Mouse (Mus musculus) MEL (cell line): ENCODE results near the gene Ttll11. TPM values are rescaled to one million over a fixed set of nuclear protein-coding genes. Genes with fewer than 3 reads are reported as not detected.

ENCODE experiments used
- DNase-seq: peaks from one replicate; pipeline ENCODE4 v3.0.0; 2011; ENCODE audit warnings: low read depth, low spot score
- H3K27ac ChIP-seq: 2 replicates; pipeline ENCODE4 v1.5.1; 2012; ENCODE audit warnings: low read depth, mild to moderate bottlenecking, control low read depth, low read length, moderate library complexity; ENCODE audit not compliant: control insufficient read depth
- H3K27me3 ChIP-seq, 2 experiments: fragments of 150-350 bp in 1 of 2; sonication (generic) in 1 of 2; 2 replicates each; pipeline ENCODE4 v1.6.1; 2012; ENCODE audit warnings: low read length in 2 of 2, mild to moderate bottlenecking in 2 of 2, improper control_type of control experiment in 1 of 2, moderate library complexity in 1 of 2; ENCODE audit not compliant: insufficient read depth in 2 of 2, control insufficient read depth in 1 of 2
- H3K36me3 ChIP-seq, 2 experiments: 2 replicates each; pipeline ENCODE4 v1.6.1; 2012 to 2014; ENCODE audit warnings: low read length in 2 of 2, improper control_type of control experiment in 1 of 2, inconsistent platforms in 1 of 2, mild to moderate bottlenecking in 1 of 2; ENCODE audit not compliant: insufficient read depth in 2 of 2, control insufficient read depth in 1 of 2
- H3K4me1 ChIP-seq, 2 experiments: fragments of 150-350 bp in 1 of 2; sonication (generic) in 1 of 2; 2 replicates each; pipeline ENCODE4 v1.6.1; 2012; ENCODE audit warnings: low read length in 2 of 2, improper control_type of control experiment in 1 of 2, mild to moderate bottlenecking in 1 of 2; ENCODE audit not compliant: insufficient read depth in 2 of 2, control insufficient read depth in 1 of 2
- H3K4me3 ChIP-seq, 2 experiments: fragments of 150-350 bp in 1 of 2; sonication (generic) in 1 of 2; 2 replicates each; pipeline ENCODE4 v1.5.1; 2012; ENCODE audit warnings: low read depth in 2 of 2, low read length in 2 of 2, mild to moderate bottlenecking in 2 of 2, moderate library complexity in 2 of 2, control low read depth in 1 of 2, improper control_type of control experiment in 1 of 2; ENCODE audit not compliant: control insufficient read depth in 1 of 2, insufficient read depth in 1 of 2
- H3K79me2 ChIP-seq: 2 replicates; pipeline ENCODE4 v1.6.1; 2012; ENCODE audit warnings: mild to moderate bottlenecking, low read length, moderate library complexity; ENCODE audit not compliant: control insufficient read depth, poor library complexity, insufficient read depth
- H3K9ac ChIP-seq: 2 replicates; pipeline ENCODE4 v1.6.1; 2012; ENCODE audit warnings: low read depth, mild to moderate bottlenecking, control low read depth, low read length, moderate library complexity; ENCODE audit not compliant: control insufficient read depth, poor library complexity, severe bottlenecking
- H3K9me3 ChIP-seq: fragments of 150-350 bp; sonication (generic); replicated peaks from 2 replicates; pipeline ENCODE4 v1.6.1; 2012; ENCODE audit warnings: mild to moderate bottlenecking, low read length, improper control_type of control experiment, moderate library complexity; ENCODE audit not compliant: insufficient read depth
- BHLHE40 ChIP-seq: IDR thresholded peaks from 2 replicates; pipeline ENCODE4 v1.6.1; 2012; ENCODE audit warnings: low read depth, mild to moderate bottlenecking, inconsistent platforms, low read length, improper control_type of control experiment, borderline replicate concordance
- CHD2 ChIP-seq: IDR thresholded peaks from 2 replicates; pipeline ENCODE4 v1.6.1; 2011; ENCODE audit warnings: low read length, improper control_type of control experiment
- E2F4 ChIP-seq: IDR thresholded peaks from 2 replicates; pipeline ENCODE4 v1.6.1; 2011; ENCODE audit warnings: low read depth, low read length, improper control_type of control experiment, borderline replicate concordance
- ELF1 ChIP-seq: IDR thresholded peaks from 2 replicates; pipeline ENCODE4 v1.6.1; 2014; ENCODE audit warnings: low read depth, mild to moderate bottlenecking, inconsistent platforms, low read length, improper control_type of control experiment, moderate library complexity
- EP300 ChIP-seq, 2 experiments: IDR thresholded peaks; 2 replicates each; pipeline ENCODE4 v1.6.1; 2011; ENCODE audit warnings: improper control_type of control experiment in 2 of 2, low read length in 2 of 2, low read depth in 1 of 2, mild to moderate bottlenecking in 1 of 2
- ETS1 ChIP-seq: IDR thresholded peaks from 2 replicates; pipeline ENCODE4 v1.6.1; 2012; ENCODE audit warnings: low read depth, mild to moderate bottlenecking, inconsistent platforms, low read length, improper control_type of control experiment, moderate library complexity
- GABPA ChIP-seq: IDR thresholded peaks from 2 replicates; pipeline ENCODE4 v1.6.1; 2012; ENCODE audit warnings: low read depth, mild to moderate bottlenecking, inconsistent platforms, low read length, improper control_type of control experiment, moderate library complexity
- KAT2A ChIP-seq: conservative IDR thresholded peaks from 2 replicates; pipeline ENCODE4 v1.6.1; 2012; ENCODE audit warnings: low read depth, low read length, improper control_type of control experiment, inconsistent platforms
- MAX ChIP-seq: IDR thresholded peaks from 2 replicates; pipeline ENCODE4 v1.6.1; 2011; ENCODE audit warnings: low read length, improper control_type of control experiment
- MAZ ChIP-seq: IDR thresholded peaks from 2 replicates; pipeline ENCODE4 v1.6.1; 2012; ENCODE audit warnings: low read depth, mild to moderate bottlenecking, inconsistent platforms, low read length, improper control_type of control experiment
- MEF2A ChIP-seq: IDR thresholded peaks from 2 replicates; pipeline ENCODE4 v1.6.1; 2014; ENCODE audit warnings: low read depth, mild to moderate bottlenecking, inconsistent platforms, low read length, improper control_type of control experiment; ENCODE audit not compliant: poor library complexity, insufficient replicate concordance, severe bottlenecking; ENCODE audit errors: extremely low read depth
- MXI1 ChIP-seq: IDR thresholded peaks from 2 replicates; pipeline ENCODE4 v1.6.1; 2011; ENCODE audit warnings: mild to moderate bottlenecking, low read depth, low read length, improper control_type of control experiment
- MYB ChIP-seq: IDR thresholded peaks from 2 replicates; pipeline ENCODE4 v1.6.1; 2011; ENCODE audit warnings: mild to moderate bottlenecking, low read depth, low read length, improper control_type of control experiment
- MYC ChIP-seq: IDR thresholded peaks from 2 replicates; pipeline ENCODE4 v1.6.1; 2011; ENCODE audit warnings: low read depth, mild to moderate bottlenecking, low read length, improper control_type of control experiment, moderate library complexity
- NELFE ChIP-seq: IDR thresholded peaks from 2 replicates; pipeline ENCODE4 v1.6.1; 2011; ENCODE audit warnings: low read depth, low read length, improper control_type of control experiment
- POLR2A ChIP-seq, 2 experiments: IDR thresholded peaks; 2 replicates each; pipeline ENCODE4 v1.6.1; 2011 to 2012; ENCODE audit warnings: low read length in 2 of 2, mild to moderate bottlenecking in 2 of 2, control low read depth in 1 of 2, improper control_type of control experiment in 1 of 2, low read depth in 1 of 2, moderate library complexity in 1 of 2; ENCODE audit not compliant: control insufficient read depth in 1 of 2, insufficient read depth in 1 of 2, poor library complexity in 1 of 2
- POLR2AphosphoS2 ChIP-seq: IDR thresholded peaks from 2 replicates; pipeline ENCODE4 v1.6.1; 2011; ENCODE audit warnings: low read length, improper control_type of control experiment
- RCOR1 ChIP-seq: IDR thresholded peaks from 2 replicates; pipeline ENCODE4 v1.6.1; 2012; ENCODE audit warnings: low read depth, mild to moderate bottlenecking, inconsistent platforms, low read length, improper control_type of control experiment
- TAL1 ChIP-seq: IDR thresholded peaks from 2 replicates; pipeline ENCODE4 v1.6.1; 2012; ENCODE audit warnings: mild to moderate bottlenecking, inconsistent platforms, low read length, moderate library complexity, mixed read lengths
- TBP ChIP-seq: IDR thresholded peaks from 2 replicates; pipeline ENCODE4 v1.8.0; 2011; ENCODE audit warnings: low read depth, low read length, improper control_type of control experiment
- TCF12 ChIP-seq: IDR thresholded peaks from 2 replicates; pipeline ENCODE4 v1.6.1; 2014; ENCODE audit warnings: low read depth, mild to moderate bottlenecking, inconsistent platforms, low read length, improper control_type of control experiment, moderate library complexity
- USF2 ChIP-seq, 2 experiments: IDR thresholded peaks; 2 replicates each; pipeline ENCODE4 v1.6.1; 2011 to 2012; ENCODE audit warnings: improper control_type of control experiment in 2 of 2, low read length in 2 of 2, borderline replicate concordance in 1 of 2, inconsistent platforms in 1 of 2, low read depth in 1 of 2, mild to moderate bottlenecking in 1 of 2; ENCODE audit not compliant: insufficient read depth in 1 of 2
- ZMIZ1 ChIP-seq: IDR thresholded peaks from 2 replicates; pipeline ENCODE4 v1.6.1; 2012; ENCODE audit warnings: low read depth, mild to moderate bottlenecking, inconsistent platforms, low read length, improper control_type of control experiment, moderate library complexity
- ZNF384 ChIP-seq: IDR thresholded peaks from 2 replicates; pipeline ENCODE4 v1.6.1; 2012; ENCODE audit warnings: low read depth, mild to moderate bottlenecking, inconsistent platforms, low read length, improper control_type of control experiment
- polyA plus RNA-seq, 2 experiments: library from polyadenylated mRNA; stranded (reverse) in 1 of 2; unstranded in 1 of 2; fragments of >175 nt in 1 of 2; fragments of >200 nt in 1 of 2; gene quantifications; 2 replicates each; pipeline versions ENCODE4 v1.2.1 to v1.2.4; 2012; ENCODE audit warnings: low replicate concordance in 2 of 2, low read depth in 1 of 2; ENCODE audit not compliant: insufficient read length in 2 of 2, insufficient read depth in 1 of 2, missing spikeins in 1 of 2
- total RNA-seq: library from RNA; depleted of rRNA; stranded (reverse); fragments of 300-350 nt; gene quantifications from 2 replicates; pipeline ENCODE4 v1.2.3, GENCODE M21; 2012

Gene Ttll11
- total and polyA plus RNA-seq, 3 experiments: 1.2 to 2.5 TPM; not detected in 1

- DNase-seq: no peak
- Histone ChIP-seq H3K9ac (no peak overlapping the region), H3K79me2 (no peaks in the 10 kb centered on the region), H3K4me3 (no peak overlapping the region), H3K27ac (no peak overlapping the region), H3K27me3 (no peaks in the 10 kb centered on the region), H3K4me1 (no peaks in the 10 kb centered on the region), H3K9me3 (no peaks in the 10 kb centered on the region), H3K36me3 (no peaks in the 10 kb centered on the region)
- TF ChIP-seq E2F4 (no peak), BHLHE40 (peak; percentile 51; the same call in 1 of the 2 replicates)
These were observed 167.7 kb downstream of the Ttll11 start for GRCm38 (mm10) chr2:35811801-35812560.

GRCm38 (mm10) chr2:35810027-35810426, 169.7 kb downstream of the Ttll11 start:
- no peak overlapping the region for H3K4me3 ChIP-seq
- no peaks in the 10 kb centered on the region for H3K27me3 ChIP-seq
- no peaks in the 10 kb centered on the region for H3K79me2 ChIP-seq
- no peaks in the 10 kb centered on the region for H3K9me3 ChIP-seq
- H3K27ac ChIP-seq: no peak overlapping the region
- no peaks in the 10 kb centered on the region for H3K36me3 ChIP-seq
- DNase-seq: no peak
- no peaks in the 10 kb centered on the region for H3K4me1 ChIP-seq
- no peak overlapping the region for H3K9ac ChIP-seq
- no peak for TF ChIP-seq MYB
- TF ChIP-seq MYC: no peak
- no peak for TF ChIP-seq USF2 (IDR thresholded peaks at IDR 0.05; ENCODE audit: borderline replicate concordance in 1 of 2, insufficient read depth in 1 of 2, low read depth in 1 of 2, low read length in 2 of 2)
- no peak for TF ChIP-seq MAZ
- TF ChIP-seq MXI1: no peak
- no peak for TF ChIP-seq TAL1
- no peak for TF ChIP-seq ETS1
- TF ChIP-seq, all 39 proteins: peak for 0

GRCm38 (mm10) chr2:35809141-35809540, 170.6 kb downstream of the Ttll11 start:
- Histone ChIP-seq H3K36me3 (no peaks in the 10 kb centered on the region), H3K9ac (no peak overlapping the region), H3K79me2 (no peaks in the 10 kb centered on the region), H3K4me1 (no peaks in the 10 kb centered on the region), H3K27me3 (no peaks in the 10 kb centered on the region), H3K9me3 (no peaks in the 10 kb centered on the region), H3K27ac (no peak overlapping the region), H3K4me3 (no peak overlapping the region)
- peak; percentile 26 for DNase-seq
- TF ChIP-seq MYB (no peak), MAX (no peak), CHD2 (no peak), ZNF384 (no peak), POLR2A (IDR thresholded peaks at IDR 0.05; ENCODE audit: control insufficient read depth in 1 of 2, insufficient read depth in 1 of 2, low read depth in 1 of 2, low read length in 2 of 2, poor library complexity in 1 of 2) (no peak), TBP (no peak), MXI1 (no peak), GABPA (no peak), ZMIZ1 (no peak), EP300 (IDR thresholded peaks at IDR 0.05; ENCODE audit: low read depth in 1 of 2, low read length in 2 of 2) (no peak), RCOR1 (no peak), MEF2A (no peak), TCF12 (no peak), POLR2AphosphoS2 (no peak), MAZ (no peak), ELF1 (no peak), NELFE (no peak), KAT2A (no peak)
